Mouse (Mus musculus) cerebellum, postnatal 25 days (tissue): ENCODE measurements at regions not wholly inside any gene's neighbourhood (a gene's known extent, or its start where the extent isn't known, plus 50 kb on each side); places are given as distances from the start of the nearest gene placed in this dataset.

Experiments used
- DNase-seq, 2 experiments: peaks; one replicate each; pipeline ENCODE4 v3.0.0; 2021; ENCODE audit warnings: mixed read lengths in 2 of 2

DNA sequence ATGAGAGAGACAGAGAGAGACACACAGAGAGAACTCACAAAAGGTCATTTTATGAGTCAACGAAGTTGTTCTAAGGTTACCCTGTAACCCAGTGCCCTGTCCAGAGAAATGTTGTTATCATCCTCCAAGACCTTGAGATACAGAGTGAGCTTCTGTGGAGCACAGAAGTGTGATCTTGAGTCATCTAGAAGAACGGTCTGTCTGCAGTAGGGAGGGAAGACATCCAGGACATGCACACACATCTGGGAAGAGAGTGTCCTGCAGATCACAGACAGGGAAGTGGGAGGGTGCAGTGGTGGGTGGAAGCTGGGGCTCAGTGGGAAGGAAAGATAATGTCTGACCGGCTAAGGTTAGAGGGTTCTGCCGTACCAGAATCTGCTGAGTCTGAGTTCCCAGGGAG is 155.3 kb downstream of the Fam169b start:
- DNase-seq, result no peak

DNA sequence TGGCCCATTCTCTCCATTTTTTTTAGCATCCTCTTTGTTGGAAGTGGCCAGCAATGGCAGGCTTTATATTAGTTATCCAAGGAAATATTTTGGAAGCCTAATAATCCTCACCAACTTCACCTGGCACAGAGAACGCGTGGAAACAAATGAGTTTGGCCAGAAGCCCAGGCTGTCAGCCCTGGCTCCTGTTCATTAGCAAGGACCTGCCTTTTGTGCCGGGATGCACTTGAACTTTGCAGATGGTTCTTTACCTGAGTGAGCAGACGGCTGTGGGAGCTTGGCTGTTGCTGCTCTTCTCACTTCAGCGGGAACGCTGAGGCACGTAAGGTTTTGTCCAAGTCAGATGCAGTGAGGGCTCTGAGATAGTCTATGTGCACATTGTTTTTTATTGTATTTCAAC is 142.3 kb downstream of the Fam169b start:
- DNase-seq, result peak; percentile 85 to 92

DNA sequence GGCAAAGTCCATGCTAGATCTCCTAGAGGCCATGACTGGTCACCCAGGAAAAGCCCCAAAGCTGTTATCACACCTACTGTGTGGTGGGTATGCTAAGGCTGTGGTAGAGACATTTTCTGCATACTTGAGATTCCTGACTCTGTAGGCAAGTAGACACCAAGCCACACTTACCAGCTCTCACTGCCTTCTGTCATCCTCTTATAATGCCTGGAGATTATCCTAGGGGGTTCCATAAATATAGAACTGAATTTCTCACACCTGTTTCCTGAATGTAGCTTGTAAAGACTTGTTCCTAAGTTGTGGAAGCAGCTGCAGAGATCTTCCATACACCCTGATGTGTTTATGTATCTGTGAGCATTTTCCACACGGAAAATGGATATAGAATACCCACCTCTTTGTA is 139.1 kb downstream of the Fam169b start:
- no peak for DNase-seq
